Mouse (Mus musculus) cerebellum, adult 2 months (tissue): ENCODE measurements around the gene Prdm13. TPM values are rescaled to one million over a fixed set of nuclear protein-coding genes. Genes with fewer than 3 reads are reported as not detected.

Experiments used
- DNase-seq, 2 experiments: peaks; one replicate each; pipeline ENCODE4 v3.0.0; 2021
- H3K27ac ChIP-seq: fragments of 200-500 bp; 2 replicates; pipeline ENCODE4 v1.5.1; 2012; ENCODE audit warnings: low read length, control low read depth, inconsistent platforms; ENCODE audit not compliant: insufficient read depth
- H3K27me3 ChIP-seq: fragments of 200-500 bp; 2 replicates; pipeline ENCODE4 v1.6.1; 2012; ENCODE audit warnings: inconsistent platforms, mild to moderate bottlenecking, low read length, moderate library complexity; ENCODE audit not compliant: control insufficient read depth, insufficient read depth
- H3K4me1 ChIP-seq: fragments of 200-500 bp; 2 replicates; pipeline ENCODE4 v1.6.1; 2011; ENCODE audit warnings: low read length; ENCODE audit not compliant: control insufficient read depth, insufficient read depth
- H3K4me3 ChIP-seq: fragments of 200-500 bp; replicated peaks from 2 replicates; pipeline ENCODE3; 2011; ENCODE audit warnings: mild to moderate bottlenecking, low read depth, low read length, control low read depth; ENCODE audit not compliant: insufficient read depth
- CTCF ChIP-seq: fragments of 200-500 bp; IDR thresholded peaks from 2 replicates; pipeline ENCODE4 v1.5.1; 2011; ENCODE audit warnings: low read depth, mild to moderate bottlenecking, control low read depth, low read length, moderate library complexity, borderline replicate concordance; ENCODE audit not compliant: insufficient read depth
- POLR2A ChIP-seq: fragments of 200-500 bp; IDR thresholded peaks from 2 replicates; pipeline ENCODE4 v1.6.1; 2011; ENCODE audit warnings: low read length, control low read depth, borderline replicate concordance; ENCODE audit not compliant: insufficient read depth
- WGBS: fragments of 180-500 bp; shearing (Covaris S2); methylation state at CpG from one replicate; pipeline ENCODE4 v1.1.7; 2018; 5-methylcytosine and 5-hydroxymethylcytosine counted together
- polyA plus RNA-seq: library from polyadenylated mRNA; depleted of rRNA; stranded (reverse); fragments of >200 nt; gene quantifications from 2 replicates; pipeline ENCODE4 v1.2.3, GENCODE M21; 2012

Gene Prdm13
- polyA plus RNA-seq, 1 experiment = not detected

DNA sequence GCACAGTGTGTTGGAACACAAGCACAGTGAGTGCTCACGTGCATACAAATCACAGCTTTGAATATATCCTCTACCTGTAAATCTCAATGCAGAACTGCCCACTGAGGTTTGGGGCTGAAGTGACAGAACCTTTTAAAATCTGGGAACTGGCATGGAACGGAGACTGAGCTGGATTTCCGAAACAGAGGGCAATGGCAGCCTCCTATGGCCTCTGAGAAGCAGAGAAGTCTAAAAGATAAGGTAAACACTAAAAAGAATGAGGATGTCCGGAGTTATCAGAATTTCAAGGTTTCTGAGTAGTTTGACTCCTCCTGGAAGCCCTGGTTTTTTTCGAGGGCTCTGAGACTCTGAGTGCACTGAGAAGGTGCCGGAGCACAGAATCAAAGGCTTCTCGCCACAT is 4.5 kb upstream of the Prdm13 start:
- DNase-seq = peak in 1 of 2 experiments; percentile 12
- H3K27me3 ChIP-seq = peaks cover 21% of the 10 kb centered on the region; the same call in 1 of the 2 replicates
- H3K4me1 ChIP-seq = no peaks in the 10 kb centered on the region
- H3K27ac ChIP-seq = no peak overlapping the region
- 15% methylated on average over 7 of the region's 7 CpGs for WGBS
- no peak for TF ChIP-seq POLR2A
- no peak for TF ChIP-seq CTCF
- no peak overlapping the region for H3K4me3 ChIP-seq

- no peak overlapping the region for H3K27ac ChIP-seq
- 3% methylated on average over 18 of the region's 18 CpGs for WGBS
- H3K4me3 ChIP-seq = no peak overlapping the region
- DNase-seq = peak in 1 of 2 experiments; percentile 40
- peaks cover 21% of the 10 kb centered on the region; the same call in 1 of the 2 replicates for H3K27me3 ChIP-seq
- no peaks in the 10 kb centered on the region for H3K4me1 ChIP-seq
- TF ChIP-seq CTCF (no peak), POLR2A (no peak)
These were observed 3.8 kb upstream of the Prdm13 start for GRCm38 (mm10) chr4:21689492-21689941.

DNA sequence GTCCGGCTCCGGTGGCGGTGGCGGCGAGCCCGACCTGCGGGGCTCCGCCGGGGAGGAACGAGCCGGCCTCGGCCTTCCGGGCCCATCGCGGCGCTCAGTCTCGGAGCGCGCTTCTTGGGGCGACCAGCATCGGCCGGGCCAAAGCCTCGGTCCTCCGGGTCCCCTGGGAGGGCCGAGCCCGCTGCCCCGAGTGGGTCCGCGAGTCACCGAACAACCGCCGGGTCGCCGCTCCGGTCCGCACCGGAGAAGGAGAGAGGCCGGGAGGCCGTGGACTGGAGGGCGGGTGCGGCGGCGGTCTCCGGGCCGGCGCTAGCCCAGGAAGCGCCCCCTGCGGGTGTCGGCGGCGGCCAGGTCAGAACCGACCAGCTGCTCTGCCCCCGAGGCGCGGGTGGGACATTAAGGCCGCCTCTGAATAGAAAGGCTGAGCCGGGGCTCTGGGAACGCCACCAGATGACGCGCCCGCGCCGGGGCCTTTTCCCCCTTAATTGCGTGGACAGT is 3.0 kb upstream of the Prdm13 start:
- no peak overlapping the region for H3K27ac ChIP-seq
- DNase-seq = peak; percentile 23 to 44
- no peak overlapping the region for H3K4me3 ChIP-seq
- no peak for TF ChIP-seq CTCF
- TF ChIP-seq POLR2A = no peak
- WGBS = under 1% methylated on average over 64 of the region's 64 CpGs
- H3K27me3 ChIP-seq = peaks cover 21% of the 10 kb centered on the region; the same call in 1 of the 2 replicates
- no peaks in the 10 kb centered on the region for H3K4me1 ChIP-seq

GRCm38 (mm10) chr4:21687783-21688702 is 2.3 kb upstream of the Prdm13 start:
- Histone ChIP-seq H3K4me1 (no peaks in the 10 kb centered on the region), H3K27ac (no peak overlapping the region), H3K27me3 (peaks cover 21% of the 10 kb centered on the region; the same call in 1 of the 2 replicates), H3K4me3 (peak overlapping the region; percentile 4)
- 5% methylated on average over 51 of the region's 51 CpGs for WGBS
- DNase-seq = peak; percentile 28 to 44
- no peak for TF ChIP-seq POLR2A
- TF ChIP-seq CTCF = no peak

GRCm38 (mm10) chr4:21686934-21687333 is 1.2 kb upstream of the Prdm13 start:
- Histone ChIP-seq H3K4me1 (no peaks in the 10 kb centered on the region), H3K27ac (no peak overlapping the region), H3K27me3 (peaks cover 21% of the 10 kb centered on the region; the same call in 1 of the 2 replicates), H3K4me3 (no peak overlapping the region)
- DNase-seq = peak in 1 of 2 experiments; percentile 8
- WGBS = 3% methylated on average over 5 of the region's 5 CpGs
- TF ChIP-seq POLR2A = no peak

- H3K27me3 ChIP-seq = peaks cover 21% of the 10 kb centered on the region; the same call in 1 of the 2 replicates
- TF ChIP-seq CTCF (no peak), POLR2A (no peak)
These were observed 653 bp upstream of the Prdm13 start for GRCm38 (mm10) chr4:21686416-21686815.

GRCm38 (mm10) chr4:21684341-21684970 is 1.3 kb downstream of the Prdm13 start:
- Histone ChIP-seq H3K4me1 (no peaks in the 10 kb centered on the region), H3K4me3 (no peak overlapping the region), H3K27ac (no peak overlapping the region), H3K27me3 (peaks cover 18% of the 10 kb centered on the region; the same call in 1 of the 2 replicates)
- TF ChIP-seq POLR2A (no peak), CTCF (no peak)
- DNase-seq = no peak
- 3% methylated on average over 14 of the region's 14 CpGs for WGBS

More at GRCm38 (mm10) chr4:21686416-21686815, 653 bp upstream of the Prdm13 start:
- Histone ChIP-seq H3K27ac (no peak overlapping the region), H3K4me1 (no peaks in the 10 kb centered on the region), H3K4me3 (no peak overlapping the region)
- DNase-seq = no peak
- 10% methylated on average over 11 of the region's 11 CpGs for WGBS
